Mouse (Mus musculus) frontal cortex, adult 2 months (tissue): Measurements from ENCODE around the gene Grik4. TPM values are rescaled to one million over a fixed set of nuclear protein-coding genes. Genes with fewer than 3 reads are reported as not detected.

Experiments used
- DNase-seq, 2 experiments: peaks; one replicate each; pipeline ENCODE4 v3.0.0; 2022; ENCODE audit warnings: low spot score in 1 of 2; ENCODE audit errors: extremely low spot score in 1 of 2
- polyA plus RNA-seq: library from polyadenylated mRNA; depleted of rRNA; stranded (reverse); fragments of >200 nt; gene quantifications from 2 replicates; pipeline ENCODE4 v1.2.3, GENCODE M21; 2012

The Grik4 gene
- polyA plus RNA-seq, 1 experiment: 10.4 TPM

- no peak for DNase-seq
Observed at GRCm38 (mm10) chr9:42861711-42862110, 82.6 kb downstream of the Grik4 start.

DNA sequence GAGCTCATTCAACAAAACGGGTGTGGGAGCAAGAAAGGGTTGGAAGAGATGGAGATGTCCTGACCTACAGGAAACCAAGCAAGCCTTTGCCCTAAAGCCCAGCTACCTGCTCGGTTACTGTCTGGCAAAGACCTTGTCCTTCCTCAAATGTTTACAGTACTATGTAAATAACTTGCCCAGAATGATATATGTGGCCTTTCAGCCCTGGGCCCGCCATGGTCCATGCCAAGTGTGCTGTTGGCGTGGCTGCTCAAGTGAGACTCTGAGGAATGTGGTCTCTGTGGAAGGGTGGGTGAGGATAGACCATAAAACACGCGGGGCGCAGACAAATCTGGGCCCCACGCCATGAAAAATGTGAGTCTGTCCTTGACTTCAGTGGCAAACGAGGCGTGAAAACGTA, 83.1 kb downstream of the Grik4 start:
- DNase-seq: no peak

GRCm38 (mm10) chr9:42859959-42860794, 84.1 kb downstream of the Grik4 start:
- DNase-seq: no peak

- DNase-seq: no peak
Observed at GRCm38 (mm10) chr9:42858998-42859690, 85.1 kb downstream of the Grik4 start.

DNA sequence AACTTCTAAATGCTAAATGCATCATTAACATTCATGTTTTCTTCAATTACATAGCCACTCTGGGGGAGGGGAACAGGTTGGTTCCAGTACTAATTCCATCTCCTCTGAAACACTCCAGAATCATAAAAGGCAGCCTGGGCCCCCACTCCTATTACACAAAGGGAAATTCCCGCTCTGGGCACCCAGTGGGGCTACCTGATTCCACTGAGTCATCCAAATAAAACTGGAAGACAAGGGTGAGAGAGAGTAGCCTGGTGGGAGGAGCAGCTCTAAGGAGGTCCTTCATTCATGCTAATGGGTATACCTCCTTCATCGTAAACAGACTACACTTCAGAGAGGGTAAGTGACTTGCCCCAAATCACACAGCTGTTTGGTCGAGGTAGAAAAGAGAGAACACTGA, 85.7 kb downstream of the Grik4 start:
- no peak for DNase-seq

DNA sequence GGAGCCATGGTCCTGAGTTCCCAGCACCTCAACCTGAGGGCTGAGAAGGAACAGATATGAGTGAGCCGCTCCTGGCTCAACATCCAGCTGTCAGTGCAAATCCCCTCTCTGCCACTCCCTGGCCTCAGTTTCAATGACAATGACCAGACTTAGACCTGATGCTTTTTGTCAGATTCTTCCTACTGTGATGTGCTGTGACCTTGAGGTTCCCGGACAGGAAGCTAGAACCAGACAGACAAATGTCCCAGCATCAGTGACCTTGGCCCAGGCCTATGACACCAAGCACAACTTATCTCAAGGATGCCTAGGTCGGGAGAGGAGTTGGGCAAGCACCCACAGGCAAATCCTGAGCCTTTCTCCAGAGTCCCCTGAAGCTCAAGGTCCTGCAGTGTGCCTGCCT, 86.5 kb downstream of the Grik4 start:
- no peak for DNase-seq

- DNase-seq: no peak
Observed at GRCm38 (mm10) chr9:42853077-42853476, 91.2 kb downstream of the Grik4 start.

GRCm38 (mm10) chr9:42850063-42850462, 94.2 kb downstream of the Grik4 start:
- no peak for DNase-seq

GRCm38 (mm10) chr9:42848061-42848460, 96.2 kb downstream of the Grik4 start:
- no peak for DNase-seq

- peak; percentile 29 to 71 for DNase-seq
Observed at GRCm38 (mm10) chr9:42846676-42847425, 97.4 kb downstream of the Grik4 start.

GRCm38 (mm10) chr9:42846139-42846538, 98.2 kb downstream of the Grik4 start:
- no peak for DNase-seq

- DNase-seq: no peak
Observed at GRCm38 (mm10) chr9:42844301-42844700, 100.0 kb downstream of the Grik4 start.

DNA sequence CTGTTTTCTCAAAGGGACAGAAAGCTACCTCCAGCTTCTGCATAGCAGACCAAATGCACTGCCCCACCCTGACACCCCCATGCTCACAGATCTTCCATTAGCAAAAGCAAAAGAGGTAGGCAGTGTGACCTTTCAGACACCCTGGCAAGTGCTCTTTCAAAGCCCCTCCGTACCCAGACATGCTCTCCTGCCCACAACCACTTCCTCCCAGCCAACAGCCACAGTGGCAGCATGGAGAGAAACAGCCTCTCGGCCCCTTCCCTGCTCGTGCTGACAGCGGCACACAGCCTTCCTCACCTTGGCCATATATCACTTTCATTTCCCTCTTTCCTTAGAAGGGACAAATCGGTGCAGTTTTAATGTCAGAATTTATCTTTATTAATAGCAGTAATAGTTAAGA, 106.0 kb downstream of the Grik4 start:
- no peak for DNase-seq

GRCm38 (mm10) chr9:42837498-42837897, 106.8 kb downstream of the Grik4 start:
- DNase-seq: no peak

DNA sequence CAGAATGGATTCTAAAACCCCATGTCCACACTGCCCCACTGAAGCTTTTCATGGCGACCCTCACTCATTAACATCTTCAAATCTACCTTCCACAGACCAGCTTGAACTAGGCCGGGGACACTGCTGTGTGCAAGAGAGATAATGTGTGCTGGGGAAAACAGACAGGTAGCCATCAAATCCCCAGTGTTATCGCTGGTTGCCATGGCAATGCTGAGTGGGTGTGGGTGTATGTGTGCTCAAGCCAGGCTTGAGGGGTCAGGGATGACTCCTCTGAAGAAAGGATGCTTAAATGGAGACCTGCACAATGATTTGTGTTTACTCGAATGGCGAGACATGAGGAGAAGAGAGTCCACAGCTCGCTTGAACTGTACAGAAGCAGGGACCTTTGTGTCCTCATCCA, 112.7 kb downstream of the Grik4 start:
- no peak for DNase-seq

DNA sequence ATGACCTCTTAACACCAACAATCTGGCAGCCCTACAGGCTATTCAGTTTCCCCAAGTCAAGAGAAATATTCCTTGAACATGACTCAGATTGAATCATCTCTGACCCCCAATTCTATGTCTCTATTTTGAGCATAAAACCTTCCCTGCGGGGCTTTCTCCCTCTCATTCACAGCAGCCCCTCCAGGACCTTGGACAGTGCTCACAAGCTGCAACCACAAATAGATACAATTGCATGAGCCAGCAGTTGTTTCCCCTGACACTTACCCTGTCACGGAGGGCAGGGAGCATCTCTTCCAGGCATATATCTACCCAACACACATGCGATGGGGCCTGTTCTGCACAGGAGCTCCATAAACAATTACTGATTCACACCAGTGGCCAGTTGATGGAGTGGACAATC, 125.0 kb downstream of the Grik4 start:
- DNase-seq: no peak

- DNase-seq: no peak
Observed at GRCm38 (mm10) chr9:42816815-42817214, 127.5 kb downstream of the Grik4 start.

GRCm38 (mm10) chr9:42809146-42809545, 135.1 kb downstream of the Grik4 start:
- DNase-seq: no peak

- DNase-seq: peak in 1 of 2 experiments; percentile 26
Observed at GRCm38 (mm10) chr9:42808394-42808793, 135.9 kb downstream of the Grik4 start.

DNA sequence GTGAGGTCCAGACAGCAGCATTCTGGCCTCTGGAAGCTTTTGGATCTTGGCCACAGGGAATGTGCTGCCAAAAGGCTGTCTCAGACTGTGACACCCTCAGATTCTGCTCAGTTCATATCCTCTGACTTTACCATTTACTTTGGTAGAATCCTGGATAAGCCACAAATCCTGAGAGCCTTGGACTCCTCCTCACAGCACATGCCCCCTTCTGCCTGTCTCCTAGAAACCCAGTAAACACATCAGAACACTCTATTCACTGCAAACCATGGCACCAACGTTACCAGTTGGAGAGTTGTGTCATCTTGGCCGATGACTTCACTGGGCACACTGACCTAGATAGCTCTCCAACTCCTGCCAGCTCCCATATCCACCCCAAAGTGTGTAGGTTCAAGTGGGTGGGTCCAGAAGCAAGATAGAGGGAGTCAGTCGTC, 141.2 kb downstream of the Grik4 start:
- DNase-seq: peak in 1 of 2 experiments; percentile 41

DNA sequence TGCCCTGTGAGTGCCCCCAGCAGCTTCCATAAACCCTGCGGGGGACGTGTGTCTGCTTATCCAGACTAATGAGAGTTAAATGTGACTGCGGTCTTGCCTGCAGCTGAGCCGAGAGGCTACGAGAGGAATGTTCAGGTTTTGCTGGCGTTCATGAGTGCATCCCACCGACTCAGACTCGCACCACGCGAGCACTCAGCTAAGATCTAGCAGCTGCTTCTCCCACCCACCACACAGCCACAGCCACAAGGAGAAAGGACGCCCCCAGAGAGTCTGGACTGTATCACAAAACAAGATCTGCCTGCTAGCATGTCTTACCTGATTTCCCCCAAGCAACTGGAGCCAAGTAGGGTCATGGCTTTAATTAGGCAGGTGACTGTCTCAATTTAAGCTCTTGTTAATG, 142.4 kb downstream of the Grik4 start:
- DNase-seq: peak; percentile 15 to 65
